ENCODE assay signal across 26 mouse cellular contexts in the genomic region with DNA sequence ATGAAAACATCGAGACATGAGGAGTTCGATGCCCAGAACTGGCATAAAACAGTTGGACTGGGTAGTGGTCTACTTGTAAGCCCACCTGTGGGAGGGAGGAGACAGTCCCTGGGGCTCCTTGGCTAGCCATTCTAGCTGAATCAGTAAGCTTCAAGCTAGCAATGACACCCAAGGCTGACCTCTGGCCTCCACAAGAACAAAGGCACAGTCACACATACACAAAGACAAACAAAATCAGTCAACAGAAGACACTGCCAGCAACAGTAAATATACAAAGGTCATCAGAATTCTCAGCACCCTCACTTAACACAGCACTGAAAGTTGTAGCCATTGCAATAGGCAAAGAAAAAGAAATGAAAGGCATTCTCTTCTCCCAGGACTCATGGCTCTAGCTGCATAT. TPM values are rescaled to one million over a fixed set of nuclear protein-coding genes. Genes with fewer than 3 reads are reported as not detected.
DNase-seq lines count a peak whose midpoint lies in the region; ATAC-seq and TF ChIP-seq lines count a peak whose summit lies in the region.
"Had no signal": no experiment of that assay in that cellular context is flagged by ENCODE, and none has a peak within 500 bp of the region (broad histone marks: within the 10 kb centered on the region; RNA-seq: fewer than 3 reads in every experiment).

No protein-coding gene starts in this region.

- ATAC-seq in lung, postnatal 0 days = peak; percentile 19; the same call in 1 of the 2 replicates
- ATAC-seq: activated CD4-positive, CD25-positive, alpha-beta regulatory T cell, adult 4 months; forebrain, embryonic 14.5 days; forebrain, postnatal 0 days; hindbrain, embryonic 16.5 days had no signal

- peaks cover 26% of the 10 kb centered on the region for H3K4me1 ChIP-seq in lung, postnatal 0 days (ENCODE audit: insufficient read depth, low read depth, low read length)

- H3K9me3 ChIP-seq in lung, postnatal 0 days (ENCODE audit: low read length) = no peaks in the 10 kb centered on the region
- H3K9me3 ChIP-seq: embryonic facial prominence, embryonic 12.5 days; embryonic facial prominence, embryonic 15.5 days; heart, embryonic 12.5 days; heart, embryonic 15.5 days; hindbrain, embryonic 10.5 days; hindbrain, embryonic 13.5 days had no signal

- no peaks in the 10 kb centered on the region for H3K36me3 ChIP-seq in lung, postnatal 0 days (ENCODE audit: insufficient read depth, low read length)
- H3K36me3 ChIP-seq: embryonic facial prominence, embryonic 15.5 days; heart, embryonic 15.5 days had no signal

- H3K27me3 ChIP-seq in lung, postnatal 0 days (replicated peaks; ENCODE audit: insufficient read depth, low read length) = no peaks in the 10 kb centered on the region
- H3K27me3 ChIP-seq: embryonic facial prominence, embryonic 12.5 days; embryonic facial prominence, embryonic 15.5 days; heart, embryonic 12.5 days; heart, embryonic 15.5 days; hindbrain, embryonic 13.5 days had no signal

- no peak for TF ChIP-seq CTCF in layer of hippocampus, adult 2 months (conservative IDR thresholded peaks at IDR 0.05)
- TF ChIP-seq CTCF in lung, postnatal 0 days (IDR thresholded peaks at IDR 0.05) = no peak

- DNase-seq in adrenal gland, postnatal 10 days = peak; percentile 7
- DNase-seq in adrenal gland, adult 18-20 months (ENCODE audit: low spot score in 2 of 2) = no peak
- DNase-seq in layer of hippocampus, adult 2 months (ENCODE audit: low spot score in 2 of 2) = no peak
- no peak for DNase-seq in layer of hippocampus, adult 8-10 months (ENCODE audit: low spot score in 2 of 2)
- DNase-seq in lung, postnatal 0 days (ENCODE audit: low spot score) = no peak
- no peak for DNase-seq in lung, postnatal 25 days (ENCODE audit: low spot score)
- no peak for DNase-seq in spleen, adult 12 weeks (ENCODE audit: low spot score)
- DNase-seq: adrenal gland, adult 2 months; adrenal gland, postnatal 25 days; cerebellum, adult 18-20 months; cerebellum, adult 9-10 months; cerebellum, postnatal 14 days; forebrain, postnatal 0 days; gastrocnemius, adult 2 months; gastrocnemius, postnatal 14 days; heart, postnatal 10 days; heart, postnatal 36 days had no signal

- H3K9ac ChIP-seq in lung, postnatal 0 days (replicated peaks; ENCODE audit: low read depth) = no peak overlapping the region
- H3K9ac ChIP-seq: embryonic facial prominence, embryonic 12.5 days; embryonic facial prominence, embryonic 15.5 days; forebrain, postnatal 0 days; heart, embryonic 12.5 days; heart, embryonic 15.5 days; hindbrain, embryonic 13.5 days had no signal

- WGBS in lung, postnatal 0 days = 91% methylated on average over 2 of the region's 2 CpGs

- no peak for TF ChIP-seq EP300 in lung, postnatal 0 days (IDR thresholded peaks at IDR 0.05)

- H3K27ac ChIP-seq in layer of hippocampus, adult 2 months = peak overlapping the region; percentile 84
- no peak overlapping the region for H3K27ac ChIP-seq in lung, postnatal 0 days (ENCODE audit: low read length)
- H3K27ac ChIP-seq: embryonic facial prominence, embryonic 12.5 days; gastrocnemius, adult 2 months; hindbrain, embryonic 10.5 days; hindbrain, embryonic 13.5 days had no signal

- H3K4me2 ChIP-seq in lung, postnatal 0 days (replicated peaks; ENCODE audit: low read depth, low read length) = no peak overlapping the region
- H3K4me2 ChIP-seq: embryonic facial prominence, embryonic 12.5 days; embryonic facial prominence, embryonic 15.5 days; heart, embryonic 12.5 days; heart, embryonic 15.5 days; hindbrain, embryonic 13.5 days had no signal

- no peak overlapping the region for H3K4me3 ChIP-seq in layer of hippocampus, adult 2 months
- H3K4me3 ChIP-seq in lung, postnatal 0 days (ENCODE audit: low read depth, low read length) = no peak overlapping the region
- H3K4me3 ChIP-seq: embryonic facial prominence, embryonic 12.5 days; embryonic facial prominence, embryonic 15.5 days; gastrocnemius, adult 2 months; heart, embryonic 12.5 days; heart, embryonic 15.5 days; hindbrain, embryonic 10.5 days; hindbrain, embryonic 13.5 days had no signal

RNA-seq across cellular contexts. Expression of gene Gna12, which starts 6.8 kb away (rescaled TPM):
- total RNA-seq in adrenal gland, postnatal 10 days (2021) = 100 to 1,000 TPM; 113 to 121 TPM
- total RNA-seq in adrenal gland, adult 18-20 months (2021) = 100 to 1,000 TPM; 106 to 124 TPM
- total RNA-seq in layer of hippocampus, adult 2 months (2021) = 10 to 100 TPM; 78.3 to 80.5 TPM
- total RNA-seq in layer of hippocampus, adult 8-10 months (2022) = 100 to 1,000 TPM in 1 of 4 experiments, 10 to 100 TPM in 3; 84.5 to 102 (median 90.0) TPM
- polyA plus RNA-seq in lung, postnatal 0 days (2015; fragmentation: Nextera tagmentation; extraction: Ambion mirVana) = 25.4 and 32.0 TPM in 2 replicates
